Mouse (Mus musculus) forebrain, embryonic 11.5 days (tissue): ENCODE measurements around the gene Ankib1. TPM values are rescaled to one million over a fixed set of nuclear protein-coding genes. Genes with fewer than 3 reads are reported as not detected.
A peak's percentile ranks its signal among the peaks of the same experiment; 100 is the strongest.

Source experiments
- ATAC-seq: fragments of 200-750 bp; cut with Nextera tagmentation; replicated peaks from 2 replicates; pipeline ENCODE4 v1.8.0; 2017; ENCODE audit warnings: moderate TSS enrichment; ENCODE audit not compliant: low FRiP score
- DNase-seq: peaks from one replicate; pipeline ENCODE4 v3.0.0-alpha.2; 2017; ENCODE audit warnings: low spot score
- H3K27ac ChIP-seq: fragments of 300-500 bp; sonication (generic); 2 replicates; pipeline ENCODE4 v1.5.1; 2014; ENCODE audit warnings: low read depth, low read length
- H3K27me3 ChIP-seq: fragments of 300-500 bp; sonication (generic); 2 replicates; pipeline ENCODE4 v1.6.1; 2014; ENCODE audit warnings: mild to moderate bottlenecking, low read length, mixed read lengths; ENCODE audit not compliant: control insufficient read depth, insufficient read depth
- H3K36me3 ChIP-seq: fragments of 300-500 bp; sonication (generic); 2 replicates; pipeline ENCODE4 v1.6.1; 2014; ENCODE audit warnings: mild to moderate bottlenecking, low read length, moderate library complexity, mixed read lengths; ENCODE audit not compliant: control insufficient read depth, insufficient read depth
- H3K4me1 ChIP-seq: fragments of 300-500 bp; sonication (generic); replicated peaks from 2 replicates; pipeline ENCODE4 v1.6.1; 2014; ENCODE audit warnings: low read length, mixed read lengths; ENCODE audit not compliant: control insufficient read depth, insufficient read depth
- H3K4me2 ChIP-seq: fragments of 300-500 bp; sonication (generic); 2 replicates; pipeline ENCODE4 v1.6.1; 2014; ENCODE audit warnings: low read depth, mild to moderate bottlenecking, low read length, moderate library complexity, mixed read lengths; ENCODE audit not compliant: severe bottlenecking
- H3K4me3 ChIP-seq: fragments of 300-500 bp; sonication (generic); 2 replicates; pipeline ENCODE4 v1.5.1; 2014; ENCODE audit warnings: low read depth, low read length
- H3K9ac ChIP-seq: fragments of 300-500 bp; sonication (generic); 2 replicates; pipeline ENCODE4 v1.6.1; 2014; ENCODE audit warnings: low read length
- H3K9me3 ChIP-seq: fragments of 300-500 bp; sonication (generic); 2 replicates; pipeline ENCODE4 v1.6.1; 2016; ENCODE audit warnings: low read length, mixed read lengths; ENCODE audit not compliant: control insufficient read depth
- WGBS: fragments of 180-500 bp; shearing (Covaris S2); extraction: QIAGEN DNeasy Blood & Tissue Kit; methylation state at CpG from one replicate; pipeline ENCODE4 v1.1.7; 2014; 5-methylcytosine and 5-hydroxymethylcytosine counted together
- microRNA-seq: library from miRNA; unstranded; fragments of <30 nt; microRNA quantifications from one replicate; pipeline ENCODE4, GENCODE M21; 2016; ENCODE audit not compliant: insufficient number of aligned reads
- polyA plus RNA-seq: library from polyadenylated mRNA; unstranded; fragments of >200 nt; fragmentation: Nextera tagmentation; extraction: Ambion mirVana; gene quantifications from 2 replicates; pipeline ENCODE4 v1.2.1, GENCODE M21; 2014

Ankib1 gene
- polyA plus RNA-seq, 1 experiment from 2014 or later, result 17.0 TPM

DNA sequence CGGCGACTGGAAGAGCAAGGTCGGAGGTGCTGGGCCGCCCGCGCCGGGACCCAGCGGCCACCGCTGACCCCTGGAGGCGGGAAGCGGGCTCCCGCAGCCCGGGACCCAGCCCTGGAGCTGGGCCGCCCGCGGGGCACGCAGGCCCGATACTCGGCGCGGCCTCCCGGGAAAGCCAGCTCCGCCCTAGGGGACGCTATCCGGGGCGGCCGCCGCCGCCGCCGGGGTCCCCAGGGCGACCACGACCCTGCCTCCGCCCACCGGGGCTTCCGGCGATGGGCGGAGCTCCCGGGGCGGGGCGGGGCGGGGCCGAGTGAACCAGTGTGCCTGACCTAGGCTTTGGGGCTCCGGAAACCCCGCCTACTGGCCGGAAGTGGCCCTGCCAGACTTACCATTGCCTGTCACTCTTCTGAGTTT, 155.0 kb downstream of the Ankib1 start:
- WGBS, result 2% methylated on average over 33 of the region's 46 CpGs
- peak overlapping the region; percentile 81 for H3K27ac ChIP-seq

DNA sequence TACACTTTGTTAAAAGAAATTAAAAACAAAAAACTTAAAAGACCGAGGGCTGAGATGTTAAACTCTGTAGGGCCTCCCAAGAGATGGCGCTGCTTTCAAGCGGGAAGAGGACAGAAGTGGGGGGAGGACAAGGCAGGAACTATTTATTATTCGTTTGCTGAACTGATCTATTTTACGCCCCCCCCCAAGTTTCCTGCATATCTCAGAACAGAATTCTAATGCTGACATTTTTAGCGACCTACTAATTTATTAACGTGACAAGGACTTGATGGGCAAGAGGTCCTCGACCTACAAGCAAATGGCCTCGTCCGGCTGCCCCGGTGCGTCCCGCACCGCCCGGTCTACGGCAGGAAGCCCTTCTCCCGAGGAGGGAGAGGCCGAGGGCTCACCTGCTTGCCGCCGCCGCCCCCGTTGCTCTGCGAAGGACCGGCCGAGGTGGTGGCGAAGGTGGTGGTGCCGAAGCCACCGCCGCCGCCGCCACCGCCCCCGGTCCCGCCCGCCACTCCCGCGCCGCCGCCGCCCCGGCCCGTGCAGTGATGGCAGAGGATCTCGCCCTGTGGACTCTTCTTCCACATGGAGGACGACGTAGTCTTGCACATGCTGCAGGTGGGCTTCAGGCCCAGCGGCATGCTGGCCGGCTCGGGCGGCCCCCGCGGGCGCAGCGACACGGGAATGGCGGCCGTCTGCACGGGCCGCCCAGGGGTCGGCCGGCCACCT, 155.6 kb downstream of the Ankib1 start:
- peak; percentile 78 for DNase-seq
- Histone ChIP-seq H3K4me2 (peak overlapping the region; percentile 56), H3K4me1 (0 out of 2 replicates have a peak, but pooled peaks cover 2% of the 10 kb centered on the region), H3K9ac (peak overlapping the region; percentile 94), H3K36me3 (peaks cover 2% of the 10 kb centered on the region; the same call in 1 of the 2 replicates), H3K27ac (peak overlapping the region; percentile 81), H3K27me3 (no peaks in the 10 kb centered on the region), H3K9me3 (no peaks in the 10 kb centered on the region), H3K4me3 (peak overlapping the region; percentile 92)
- WGBS, result 0% methylated on average over 41 of the region's 60 CpGs
- ATAC-seq, result peak; percentile 65

More for the DNA sequence above, 155.0 kb downstream of the Ankib1 start:
- Histone ChIP-seq H3K9me3 (no peaks in the 10 kb centered on the region), H3K27me3 (no peaks in the 10 kb centered on the region), H3K9ac (peak overlapping the region; percentile 94), H3K4me3 (peak overlapping the region; percentile 92), H3K4me2 (peak overlapping the region; percentile 56), H3K4me1 (0 out of 2 replicates have a peak, but pooled peaks cover 2% of the 10 kb centered on the region), H3K36me3 (peaks cover 1% of the 10 kb centered on the region; the same call in 1 of the 2 replicates)
- peak; percentile 97 for DNase-seq
- ATAC-seq, result peak; percentile 98

DNA sequence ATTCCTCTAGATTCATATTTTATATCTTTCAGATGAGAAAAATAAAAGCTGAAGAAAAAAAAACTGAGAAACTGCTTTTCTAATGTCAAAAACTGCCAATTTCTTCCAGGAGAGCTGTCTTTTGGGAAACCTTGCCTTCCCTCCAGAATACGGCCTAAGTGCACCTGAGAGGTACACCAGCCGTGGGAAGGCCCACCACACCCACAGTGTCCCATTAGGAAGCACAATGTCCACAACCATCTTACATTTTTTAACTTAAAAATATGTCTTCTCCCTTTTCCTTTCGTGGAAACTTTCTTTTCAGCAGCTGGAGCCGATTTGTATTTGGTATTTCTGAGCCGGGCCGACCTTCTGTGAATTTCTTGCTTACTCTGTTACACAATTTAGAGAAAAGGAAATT, 156.2 kb downstream of the Ankib1 start:
- 34% methylated on average over 6 of the region's 6 CpGs for WGBS
- peak overlapping the region; percentile 94 for H3K9ac ChIP-seq
- H3K4me2 ChIP-seq, result peak overlapping the region; percentile 56
- DNase-seq (no peak), ATAC-seq (no peak)
- H3K27ac ChIP-seq, result no peak overlapping the region
- no peaks in the 10 kb centered on the region for H3K9me3 ChIP-seq
- peaks cover 2% of the 10 kb centered on the region; the same call in 1 of the 2 replicates for H3K36me3 ChIP-seq
- peak overlapping the region; percentile 92 for H3K4me3 ChIP-seq
- 0 out of 2 replicates have a peak, but pooled peaks cover 2% of the 10 kb centered on the region for H3K4me1 ChIP-seq
- no peaks in the 10 kb centered on the region for H3K27me3 ChIP-seq

DNA sequence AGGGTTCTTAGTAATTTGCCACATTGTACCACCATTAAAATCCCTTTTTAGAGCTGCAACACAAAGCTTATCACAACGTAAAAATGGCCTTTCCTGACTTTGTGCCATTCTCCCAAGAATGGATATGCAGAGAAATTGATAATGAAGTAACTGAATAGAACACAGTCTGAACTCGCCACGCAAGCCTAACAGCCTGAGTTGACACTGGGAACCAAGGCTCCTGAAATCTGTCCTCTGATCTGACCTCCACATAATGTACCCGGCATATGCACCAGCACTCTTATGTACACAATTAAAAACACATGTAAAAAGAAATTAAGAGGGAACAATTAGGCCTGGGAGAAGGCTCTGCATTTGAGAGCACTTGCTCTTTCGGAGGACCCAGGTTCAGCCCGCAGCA, 157.4 kb downstream of the Ankib1 start:
- ATAC-seq (no peak), DNase-seq (no peak)
- 0 out of 2 replicates have a peak, but pooled peaks cover 2% of the 10 kb centered on the region for H3K4me1 ChIP-seq
- H3K9me3 ChIP-seq, result no peaks in the 10 kb centered on the region
- H3K9ac ChIP-seq, result no peak overlapping the region; the same call in 1 of the 2 replicates
- H3K4me2 ChIP-seq, result no peak overlapping the region
- peaks cover 6% of the 10 kb centered on the region; the same call in 1 of the 2 replicates for H3K36me3 ChIP-seq
- WGBS, result 89% methylated on average over 6 of the region's 6 CpGs
- H3K27me3 ChIP-seq, result no peaks in the 10 kb centered on the region
- H3K27ac ChIP-seq, result no peak overlapping the region
- no peak overlapping the region for H3K4me3 ChIP-seq

DNA sequence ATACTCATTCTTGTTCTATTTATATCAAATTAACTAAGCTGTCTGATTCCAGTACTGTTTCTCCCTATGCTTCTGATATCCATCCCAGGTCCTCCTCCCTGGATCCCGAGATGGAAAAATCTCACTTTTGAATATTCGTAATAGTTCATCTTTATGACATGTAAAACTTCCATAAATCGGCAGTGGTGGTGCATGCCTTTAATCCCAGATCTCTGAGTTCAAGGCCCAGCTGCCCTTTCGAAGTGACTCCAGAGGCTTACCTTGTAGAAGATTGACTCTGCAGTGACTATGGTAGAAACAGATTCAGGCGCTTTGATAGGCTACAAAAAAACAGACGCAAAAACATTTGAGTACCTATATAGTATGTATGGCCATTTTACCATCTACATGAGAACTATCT, 158.1 kb downstream of the Ankib1 start:
- Histone ChIP-seq H3K4me3 (no peak overlapping the region), H3K4me2 (no peak overlapping the region), H3K27me3 (no peaks in the 10 kb centered on the region), H3K4me1 (0 out of 2 replicates have a peak, but pooled peaks cover 2% of the 10 kb centered on the region), H3K27ac (no peak overlapping the region), H3K9me3 (no peaks in the 10 kb centered on the region), H3K9ac (no peak overlapping the region), H3K36me3 (peaks cover 6% of the 10 kb centered on the region; the same call in 1 of the 2 replicates)
- DNase-seq (no peak), ATAC-seq (no peak)
- WGBS, result 96% methylated on average over 6 of the region's 6 CpGs

Small RNA genes lying within 50 kb of the gene (microRNA-seq; reads per million reads assigned to microRNA genes)
- gene Gm22926, result not detected
- gene Gm26238, result not detected

Other genes with a start within 250 kb of the Ankib1 start
- gene 1700109H08Rik, start 231.4 kb downstream of the Ankib1 start, polyA plus RNA-seq, result 3.9 and 4.9 TPM in 2 replicates
- gene Pex1, start 206.9 kb downstream of the Ankib1 start, polyA plus RNA-seq, result 14.0 and 16.6 TPM in 2 replicates
- 14.3 and 15.9 TPM in 2 replicates for gene Rbm48, start 206.3 kb downstream of the Ankib1 start, polyA plus RNA-seq
- not detected in 2 replicates for gene Tmbim7, start 151.7 kb downstream of the Ankib1 start, polyA plus RNA-seq
- gene Gatad1, start 145.7 kb downstream of the Ankib1 start, polyA plus RNA-seq, result 75.4 and 79.5 TPM in 2 replicates
- 68.1 and 81.7 TPM in 2 replicates for gene Krit1, start 259 bp upstream of the Ankib1 start, polyA plus RNA-seq
- 0.09 and 0.16 TPM in 2 replicates for gene Lrrd1, start 42.2 kb upstream of the Ankib1 start, polyA plus RNA-seq
- gene Mterf1a, start 91.0 kb upstream of the Ankib1 start, polyA plus RNA-seq, result 9.7 and 9.8 TPM in 2 replicates
- gene Akap9, start 125.1 kb upstream of the Ankib1 start, polyA plus RNA-seq, result 181 and 182 TPM in 2 replicates